Mouse (Mus musculus): ENCODE results near the gene Gm2381.
"Not testable (repeated sequence)": the region's sequence is repeated elsewhere in the genome, so short reads cannot be mapped to it uniquely, and the experiment has no call there.

The Gm2381 gene

GRCm38 (mm10) chr7:42866801-42867458 is at the start of gene Gm2381:
TSS of gene Gm2381 (minus strand) at chr7:42867234.
- not testable (repeated sequence) for DNase-seq

- DNase-seq = peak; percentile 91
These were observed 31.0 kb upstream of the Gm2381 start for GRCm38 (mm10) chr7:42898067-42898466.

GRCm38 (mm10) chr7:42878090-42878489 is 11.1 kb upstream of the Gm2381 start:
- no peak for DNase-seq

GRCm38 (mm10) chr7:42838366-42838765 is 28.7 kb downstream of the Gm2381 start:
- not testable (repeated sequence) for DNase-seq

GRCm38 (mm10) chr7:42832221-42832620 is 34.8 kb downstream of the Gm2381 start:
- DNase-seq = no peak

GRCm38 (mm10) chr7:42793425-42793824 is 73.6 kb downstream of the Gm2381 start, which contains the start of gene Vmn2r62:
TSS of gene Vmn2r62 (minus strand) at chr7:42793525.
- DNase-seq = not testable (repeated sequence)

Data from heart, adult 11 months (tissue).